Mouse (Mus musculus): ENCODE data around the gene Pnkp.

GRCm38 (mm10) chr7:44901230-44901722 lies 44.3 kb downstream of the Pnkp start:
- no peak for TF ChIP-seq CTCF (IDR thresholded peaks at IDR 0.05; ENCODE audit: low read depth)
- TF ChIP-seq EP300 (IDR thresholded peaks at IDR 0.05; ENCODE audit: low read depth): no peak

Data from heart, postnatal 0 days (tissue).